Mouse (Mus musculus) liver, embryonic 14.5 days (tissue): ENCODE measurements around the gene Ccdc187.

ENCODE experiments used
- CTCF ChIP-seq: IDR thresholded peaks from 2 replicates; pipeline ENCODE4 v1.5.1; 2016; ENCODE audit warnings: antibody characterized with exemption, low read depth, control low read depth
- EP300 ChIP-seq: IDR thresholded peaks from 2 replicates; pipeline ENCODE4 v1.6.1; 2016; ENCODE audit warnings: antibody characterized with exemption, low read depth

- TF ChIP-seq CTCF (no peak), EP300 (no peak)
Observed at GRCm38 (mm10) chr2:26290133-26290532, 4.2 kb downstream of the Ccdc187 start.
